Mouse (Mus musculus): ENCODE results near the gene Abhd13.

Abhd13 gene

DNA sequence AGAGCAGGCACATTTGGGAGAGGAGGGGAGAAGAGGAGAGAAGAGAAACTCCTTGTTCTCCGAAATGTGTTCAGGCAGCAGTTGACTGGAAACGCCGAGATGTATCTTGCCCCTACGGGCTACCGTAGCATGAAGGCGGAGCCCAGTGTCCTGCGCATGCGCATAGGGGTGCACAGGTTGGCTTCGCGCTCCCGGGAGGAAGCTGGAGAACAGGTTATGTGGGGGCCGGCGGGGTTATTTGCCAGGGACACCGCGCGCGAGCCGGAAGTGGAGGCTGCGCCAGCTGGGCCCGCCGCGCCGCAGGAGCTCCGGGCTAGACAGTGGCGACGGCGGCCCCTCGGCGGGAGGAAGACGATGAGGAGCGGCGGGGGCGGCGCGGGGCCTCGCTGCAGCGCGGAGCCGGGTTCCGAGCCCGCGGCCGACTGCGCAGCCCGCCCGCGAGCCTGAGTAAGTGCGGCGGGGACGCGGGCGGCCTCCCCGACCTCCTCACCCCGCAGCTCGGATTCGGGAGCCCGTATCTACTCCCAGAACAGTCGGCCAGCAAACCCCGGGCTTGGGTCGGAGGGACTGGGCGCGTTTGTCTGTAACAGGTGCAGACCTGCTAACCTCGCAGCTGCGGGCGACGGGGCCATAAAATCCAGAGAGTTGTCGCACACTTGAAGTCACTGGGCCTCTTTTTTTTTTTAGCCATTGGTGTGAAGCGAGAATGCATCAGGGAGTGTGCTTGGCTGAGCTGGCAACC, at the start of gene Abhd13, which contains the start of gene Lig4:
TSS of gene Abhd13 (plus strand) at position 135 of the 742 bp plus-strand sequence.
TSS of gene Lig4 (minus strand) at position 114 of the 742 bp plus-strand sequence.
- in situ Hi-C loops (cut with MboI, MseI): loop anchor here (5.0 to 25.0 kb wide), 5 partner anchors 1010 to 1657 kb away; partner anchors contain the start of genes Ankrd10 (in 1 of the 2), Arglu1 (in 1 of the 2) and Irs2 (in 1 of the 2)

- in situ Hi-C loops (cut with MboI, MseI): loop anchor here (25.0 kb wide), 2 partner anchors 593 to 693 kb away; no protein-coding TSS in a partner anchor
Observed at GRCm38 (mm10) chr8:9929746-9930445, 47.6 kb upstream of the Abhd13 start.

- in situ Hi-C loops (cut with MboI, MseI): loop anchor here (25.0 kb wide), 2 partner anchors 595 to 695 kb away; no protein-coding TSS in a partner anchor
Observed at GRCm38 (mm10) chr8:9932711-9933110, 44.8 kb upstream of the Abhd13 start.

DNA sequence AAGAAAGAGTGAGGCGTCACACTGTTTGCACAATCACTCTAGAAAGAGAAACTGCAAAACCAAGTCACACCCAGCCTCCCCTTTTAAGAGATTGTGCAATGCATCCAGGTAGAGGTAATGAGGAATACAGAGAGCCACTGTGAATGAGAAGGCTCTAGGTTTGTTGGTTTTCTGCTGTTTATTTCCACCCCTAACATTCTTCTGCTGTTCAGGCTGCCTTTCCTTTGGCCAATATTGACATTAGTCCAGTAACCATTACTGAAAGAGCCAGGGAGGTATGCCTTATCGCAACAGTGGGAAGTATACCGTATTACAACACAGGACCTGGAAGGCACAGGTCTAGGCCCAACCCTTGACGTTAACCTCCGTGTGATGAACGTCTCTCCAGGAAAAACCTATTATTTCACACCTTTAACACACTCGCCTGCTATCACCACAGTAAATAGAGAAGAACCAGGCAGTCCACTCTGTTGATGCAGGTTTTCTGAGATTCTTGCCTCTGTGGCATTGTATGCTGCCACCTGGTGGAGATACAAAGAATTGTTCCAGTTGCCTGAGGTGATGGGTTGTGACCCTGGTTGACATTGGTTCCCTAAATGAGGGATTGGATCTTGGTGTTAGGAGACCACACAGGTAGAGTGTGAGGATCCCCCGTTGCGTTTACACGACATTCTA, 42.5 kb upstream of the Abhd13 start:
- in situ Hi-C loops (cut with MboI, MseI): loop anchor here (25.0 kb wide), 2 partner anchors 598 to 698 kb away; no protein-coding TSS in a partner anchor

GRCm38 (mm10) chr8:9935574-9935973, 41.9 kb upstream of the Abhd13 start:
- in situ Hi-C loops (cut with MboI, MseI): loop anchor here (25.0 kb wide), 2 partner anchors 598 to 698 kb away; no protein-coding TSS in a partner anchor

DNA sequence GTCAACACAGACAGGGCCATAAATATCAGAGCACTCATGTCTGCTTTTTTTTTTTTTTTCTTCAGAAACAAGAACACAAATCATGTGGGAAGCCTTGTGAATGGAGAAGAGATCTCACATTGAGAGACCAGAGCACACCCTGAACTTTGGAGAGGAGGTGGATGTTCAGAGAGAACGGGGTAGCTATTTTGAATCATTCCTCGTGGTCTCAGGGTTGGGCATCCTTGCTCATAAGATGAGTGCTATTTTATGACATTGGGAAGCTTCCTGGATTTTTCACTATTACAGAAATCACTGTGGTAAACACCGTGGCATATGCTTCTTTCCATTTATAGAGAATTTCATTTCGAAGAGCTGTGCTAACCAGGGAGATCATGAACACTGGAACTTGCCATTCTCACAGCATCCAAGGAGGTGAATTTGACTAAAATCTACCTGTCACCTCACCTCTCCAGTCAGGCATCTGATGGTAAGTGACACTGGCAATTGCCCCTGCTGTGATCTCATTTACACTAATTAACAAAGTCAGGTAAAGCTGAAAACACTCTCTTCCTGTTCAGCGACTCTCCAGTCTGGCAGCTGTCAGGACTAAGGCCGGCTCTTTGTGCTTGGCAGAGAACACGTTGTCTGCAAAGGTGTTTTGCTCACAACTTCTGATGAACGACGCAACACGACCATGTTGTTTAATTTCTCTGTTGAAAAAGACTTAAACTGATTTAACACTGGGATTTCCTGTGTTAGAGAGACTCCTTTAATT, 28.2 kb upstream of the Abhd13 start:
- in situ Hi-C loops (cut with MboI, MseI): loop anchor here (25.0 kb wide), 2 partner anchors 612 to 712 kb away; no protein-coding TSS in a partner anchor

DNA sequence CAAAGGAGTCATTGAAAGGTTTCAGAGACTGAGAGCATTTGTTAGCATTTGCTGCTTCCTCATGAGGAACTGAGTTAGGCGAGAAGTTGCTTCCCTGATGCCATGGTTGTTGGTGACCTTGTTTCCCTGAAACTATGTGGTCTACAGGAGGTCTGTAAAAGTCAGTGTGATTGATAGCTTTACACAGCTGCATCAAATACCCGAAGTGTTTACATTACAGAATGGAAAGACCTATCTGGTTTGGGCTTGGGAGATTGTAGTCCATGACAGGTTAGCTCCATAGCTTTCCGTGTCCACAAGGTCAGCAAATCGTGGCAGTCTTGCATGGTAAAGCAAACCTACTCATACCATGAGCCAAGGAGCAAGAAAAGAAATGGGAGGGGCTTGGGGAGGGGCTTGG, 19.2 kb upstream of the Abhd13 start:
- in situ Hi-C loops (cut with MboI, MseI): no loop called here

- in situ Hi-C loops (cut with MboI, MseI): no loop called here
Observed at GRCm38 (mm10) chr8:9959919-9960318, 17.6 kb upstream of the Abhd13 start.

DNA sequence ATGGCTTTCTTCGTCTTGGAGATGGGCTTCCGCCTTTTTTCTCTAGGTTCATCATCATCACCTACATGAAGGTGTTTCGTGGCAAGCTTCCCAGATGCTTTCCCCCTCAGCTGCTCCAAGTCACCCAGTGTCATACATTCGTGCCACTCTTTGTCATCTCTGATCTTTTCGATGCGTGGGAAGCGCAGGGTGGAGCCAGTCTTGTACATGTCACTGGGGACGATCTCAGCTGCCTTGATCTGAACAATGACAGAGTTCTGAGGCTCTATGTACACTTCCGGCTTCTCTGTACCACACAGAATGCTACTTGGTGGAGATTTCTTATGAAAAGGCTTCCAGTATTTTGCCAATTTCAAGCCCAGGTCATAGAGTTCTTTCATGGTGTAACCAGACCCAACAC, 5.6 kb upstream of the Abhd13 start:
- in situ Hi-C loops (cut with MboI, MseI): loop anchor here in 1 of 2 experiments (10.0 kb wide), 1 partner anchor 1663 kb away; the partner anchor contains the start of gene Ankrd10

DNA sequence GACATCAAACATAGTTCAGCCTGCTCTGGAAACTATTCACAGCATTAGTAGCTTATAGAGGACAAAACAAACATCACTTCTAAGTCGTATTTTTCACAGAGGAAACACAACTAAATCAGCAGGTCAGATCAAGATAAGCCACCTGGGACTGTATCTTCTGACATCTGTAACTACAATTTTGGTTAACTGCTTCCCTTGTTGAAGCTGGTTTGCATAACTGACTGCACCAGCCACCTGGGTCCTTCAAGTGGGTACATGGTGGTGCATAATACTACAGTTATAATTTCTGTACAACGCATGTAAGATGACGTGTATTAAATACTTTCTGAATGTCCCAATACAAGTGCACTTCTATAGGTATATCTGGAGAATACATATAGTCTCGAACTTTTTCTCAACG, 2.2 kb upstream of the Abhd13 start:
- in situ Hi-C loops (cut with MboI, MseI): loop anchor here (5.0 to 25.0 kb wide), 5 partner anchors 1012 to 1660 kb away; partner anchors contain the start of genes Ankrd10 (in 1 of the 2), Arglu1 (in 1 of the 2) and Irs2 (in 1 of the 2)

DNA sequence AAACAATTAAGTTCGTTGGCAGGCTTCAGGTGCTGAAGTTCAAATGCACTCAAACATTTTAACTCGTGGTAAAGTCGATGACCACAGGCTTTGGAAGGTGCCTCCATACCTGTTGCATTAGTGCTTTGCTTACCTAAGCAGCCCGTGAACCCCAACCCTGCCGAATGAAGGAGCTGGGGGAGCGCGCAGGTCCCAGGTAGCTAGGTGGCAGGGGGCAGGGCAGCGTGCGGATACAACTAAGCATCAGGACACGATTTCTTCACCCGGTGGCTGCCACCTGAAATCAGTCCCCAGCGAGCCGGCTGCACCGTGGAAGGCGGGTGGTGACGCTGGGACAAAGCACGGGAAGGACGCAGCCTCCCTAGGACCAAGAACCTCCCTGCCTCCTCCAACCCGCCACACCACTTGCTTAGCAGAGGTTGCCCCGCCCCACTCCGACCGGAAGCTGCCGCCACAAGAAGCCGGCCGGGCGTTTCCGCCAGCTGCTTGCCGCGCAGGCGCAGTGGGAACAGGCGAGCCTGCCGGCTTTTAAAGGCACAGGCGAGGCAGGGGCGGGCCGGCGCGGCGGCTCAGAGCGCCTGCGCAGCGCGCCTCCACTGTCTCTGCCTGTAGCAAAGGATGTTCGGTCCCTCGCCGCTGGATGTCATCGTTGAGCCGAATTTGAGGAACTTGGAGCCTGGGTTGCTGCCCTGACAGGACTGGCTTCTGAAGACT, 1.5 kb upstream of the Abhd13 start:
- in situ Hi-C loops (cut with MboI, MseI): loop anchor here (5.0 to 25.0 kb wide), 5 partner anchors 1011 to 1659 kb away; partner anchors contain the start of genes Ankrd10 (in 1 of the 2), Arglu1 (in 1 of the 2) and Irs2 (in 1 of the 2)

DNA sequence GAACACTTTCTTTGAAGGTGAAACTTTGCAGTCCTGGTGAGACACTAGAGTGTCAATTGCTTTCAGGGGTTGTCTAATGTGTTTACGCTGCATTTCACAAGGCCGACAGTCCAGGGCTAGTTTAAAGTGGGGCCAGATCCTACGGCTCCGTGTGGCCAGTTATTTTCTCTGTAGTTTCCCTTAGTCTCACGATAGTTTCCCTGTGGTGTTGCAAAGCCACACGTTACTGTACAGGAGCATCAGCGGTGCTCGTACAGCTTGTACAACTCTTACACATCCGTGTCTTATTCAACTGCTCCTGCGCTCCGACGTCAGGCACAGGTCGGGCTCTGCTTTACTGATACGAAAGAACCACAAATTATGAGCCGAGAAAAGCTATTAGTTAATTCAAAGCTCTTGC, 491 bp upstream of the Abhd13 start:
- in situ Hi-C loops (cut with MboI, MseI): loop anchor here (5.0 to 25.0 kb wide), 5 partner anchors 1010 to 1658 kb away; partner anchors contain the start of genes Ankrd10 (in 1 of the 2), Arglu1 (in 1 of the 2) and Irs2 (in 1 of the 2)

DNA sequence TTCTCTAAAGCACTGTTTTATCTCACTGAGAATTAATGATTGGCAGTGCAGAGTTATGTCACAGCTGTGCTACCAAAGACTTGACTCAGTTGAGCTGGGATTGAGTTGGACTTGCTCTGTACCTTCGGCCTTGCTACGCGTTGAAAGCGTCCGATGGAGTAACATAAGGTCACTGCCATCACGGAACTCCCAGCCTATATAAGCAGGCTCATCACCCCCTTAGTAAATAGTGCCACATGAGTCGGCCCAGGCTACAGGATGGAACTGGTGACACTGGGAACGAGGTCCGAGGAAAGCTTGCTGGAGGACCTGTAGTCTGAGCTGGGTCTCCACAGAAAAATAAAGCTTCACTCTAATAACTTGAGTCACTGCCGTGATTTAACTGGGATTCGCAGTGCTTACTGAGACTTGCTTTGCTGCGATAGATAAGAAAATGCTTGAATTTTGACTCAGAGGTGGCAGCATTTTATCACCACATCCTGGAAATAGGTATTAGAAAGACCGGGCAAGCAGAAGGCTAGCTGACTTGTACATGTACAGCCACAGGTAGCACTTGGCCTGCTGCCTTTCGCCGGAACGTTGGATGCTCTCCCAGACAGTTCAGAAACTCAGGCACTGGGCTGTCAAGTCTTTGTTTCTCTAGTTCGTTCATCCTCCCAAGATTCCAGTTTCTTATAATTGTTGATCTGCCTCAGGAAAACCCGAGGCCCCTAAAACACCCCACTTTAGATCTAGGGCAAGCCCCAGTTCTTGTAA, 1.1 kb downstream of the Abhd13 start:
- in situ Hi-C loops (cut with MboI, MseI): loop anchor here (5.0 to 25.0 kb wide), 5 partner anchors 1009 to 1656 kb away; partner anchors contain the start of genes Ankrd10 (in 1 of the 2), Arglu1 (in 1 of the 2) and Irs2 (in 1 of the 2)

- in situ Hi-C loops (cut with MboI, MseI): loop anchor here (5.0 to 25.0 kb wide), 5 partner anchors 1008 to 1655 kb away; partner anchors contain the start of genes Ankrd10 (in 1 of the 2), Arglu1 (in 1 of the 2) and Irs2 (in 1 of the 2)
Observed at GRCm38 (mm10) chr8:9979746-9980145, 2.2 kb downstream of the Abhd13 start.

- in situ Hi-C loops (cut with MboI, MseI): loop anchor here (25.0 kb wide), 3 partner anchors 1007 to 1293 kb away; partner anchors contain the start of genes Arglu1 (in 1 of the 2) and Irs2 (in 1 of the 2)
Observed at GRCm38 (mm10) chr8:9980188-9980587, 2.7 kb downstream of the Abhd13 start.

GRCm38 (mm10) chr8:10004115-10004514, 26.6 kb downstream of the Abhd13 start:
- in situ Hi-C loops (cut with MboI, MseI): no loop called here

- in situ Hi-C loops (cut with MboI, MseI): no loop called here
Observed at GRCm38 (mm10) chr8:10006156-10006985, 28.9 kb downstream of the Abhd13 start, which contains the start of gene Tnfsf13b. Gene Tnfsf13b (plus strand): TSS chr8:10006467.

All from T-helper 17 cell (primary cell).